Mouse (Mus musculus) spleen, adult 18-20 months (tissue): ENCODE measurements around the gene Ppp2r5c.
A peak's percentile ranks its signal among the peaks of the same experiment; 100 is the strongest.

Experiments
- DNase-seq, 2 experiments: peaks; one replicate each; pipeline ENCODE4 v3.0.0; 2022; ENCODE audit warnings: mixed read lengths in 2 of 2

Ppp2r5c gene

GRCm38 (mm10) chr12:110564848-110565247 is 117.9 kb downstream of the Ppp2r5c start:
- DNase-seq = no peak

DNA sequence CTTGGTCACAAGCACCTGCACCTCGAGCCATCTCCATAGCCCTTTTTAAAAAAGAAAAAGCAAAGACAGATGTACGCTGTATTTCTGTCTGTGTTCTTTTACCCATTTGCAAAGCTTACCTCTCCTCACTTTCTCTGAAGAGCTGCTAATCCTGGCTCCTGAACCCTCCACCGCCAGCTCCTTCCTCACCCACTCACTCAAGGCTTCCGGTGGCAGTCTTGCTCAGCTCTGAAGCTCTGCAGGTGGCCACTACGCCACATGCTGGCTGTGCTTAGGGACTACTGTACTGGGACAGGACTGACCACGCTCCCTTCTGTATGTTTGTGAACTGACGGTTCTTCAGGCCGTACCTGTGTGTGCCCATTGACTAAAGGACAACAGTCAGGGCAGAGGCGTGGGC is 119.4 kb downstream of the Ppp2r5c start:
- DNase-seq = no peak

GRCm38 (mm10) chr12:110571050-110571449 is 124.1 kb downstream of the Ppp2r5c start:
- no peak for DNase-seq

GRCm38 (mm10) chr12:110572351-110572750 is 125.4 kb downstream of the Ppp2r5c start:
- no peak for DNase-seq

GRCm38 (mm10) chr12:110573635-110574034 is 126.7 kb downstream of the Ppp2r5c start:
- no peak for DNase-seq

DNA sequence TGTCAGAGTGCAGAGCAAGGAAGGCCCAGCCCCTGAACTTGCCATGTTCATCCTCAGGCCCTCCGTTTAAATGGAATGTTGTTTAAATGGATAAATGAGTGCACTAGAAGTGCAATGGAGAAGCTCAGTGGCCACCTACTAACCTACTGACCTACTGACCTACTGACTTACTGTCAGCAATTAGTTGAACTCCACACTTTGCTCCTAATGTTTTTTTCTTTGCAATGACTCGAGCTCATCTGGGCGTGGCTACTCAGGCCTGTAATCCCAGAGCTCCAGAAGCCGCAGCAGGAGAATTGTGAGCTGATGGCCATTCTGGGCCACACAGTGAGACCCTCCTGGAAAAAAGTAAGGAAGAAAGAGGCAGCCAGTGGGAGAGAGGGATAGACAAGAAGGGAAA is 129.0 kb downstream of the Ppp2r5c start:
- DNase-seq = no peak

DNA sequence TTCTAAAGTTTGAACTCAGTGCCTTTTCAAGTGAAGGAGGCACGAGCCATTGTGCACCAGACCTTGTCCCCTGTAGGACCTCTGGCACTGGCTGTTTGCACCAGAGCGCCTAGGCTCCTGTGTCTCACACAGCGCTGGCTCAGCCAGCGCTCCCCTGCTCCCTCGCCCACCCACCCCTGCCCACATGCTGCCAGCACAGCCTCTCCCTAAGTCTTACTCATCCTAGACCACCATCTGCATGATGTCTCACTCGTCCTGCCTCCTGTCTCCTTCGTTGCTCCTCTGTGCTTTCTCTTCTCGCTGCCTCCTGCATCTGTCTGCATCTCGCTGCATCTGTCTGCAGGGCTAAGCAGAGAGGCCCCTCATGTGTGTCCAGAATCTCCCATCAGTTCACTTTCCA is 131.4 kb downstream of the Ppp2r5c start:
- DNase-seq = no peak

GRCm38 (mm10) chr12:110588622-110589021 is 141.7 kb downstream of the Ppp2r5c start:
- no peak for DNase-seq

DNA sequence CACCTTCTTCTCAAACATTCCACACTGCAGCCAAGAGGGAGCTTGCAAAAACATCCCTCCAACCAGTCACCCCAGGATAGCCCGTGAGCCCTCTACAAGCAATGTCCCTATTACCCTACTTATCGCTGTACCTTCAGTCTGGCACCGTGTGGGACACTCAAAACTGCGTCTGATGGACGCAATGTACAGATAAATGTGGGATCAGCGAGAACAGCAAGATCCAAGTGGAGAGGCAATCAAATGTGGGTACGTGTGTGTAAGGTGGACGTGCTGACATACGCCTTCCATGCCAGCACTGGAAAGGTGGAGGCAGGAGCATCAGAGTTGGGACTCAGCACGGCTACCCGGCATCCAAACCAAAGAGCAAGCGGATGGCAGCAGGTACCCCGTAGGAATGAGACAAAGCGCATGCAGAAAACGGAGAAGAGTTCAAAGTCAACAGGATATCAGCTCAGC is 143.9 kb downstream of the Ppp2r5c start:
- DNase-seq = no peak

- peak; percentile 92 to 94 for DNase-seq
Observed at GRCm38 (mm10) chr12:110591260-110591883, 144.5 kb downstream of the Ppp2r5c start.

DNA sequence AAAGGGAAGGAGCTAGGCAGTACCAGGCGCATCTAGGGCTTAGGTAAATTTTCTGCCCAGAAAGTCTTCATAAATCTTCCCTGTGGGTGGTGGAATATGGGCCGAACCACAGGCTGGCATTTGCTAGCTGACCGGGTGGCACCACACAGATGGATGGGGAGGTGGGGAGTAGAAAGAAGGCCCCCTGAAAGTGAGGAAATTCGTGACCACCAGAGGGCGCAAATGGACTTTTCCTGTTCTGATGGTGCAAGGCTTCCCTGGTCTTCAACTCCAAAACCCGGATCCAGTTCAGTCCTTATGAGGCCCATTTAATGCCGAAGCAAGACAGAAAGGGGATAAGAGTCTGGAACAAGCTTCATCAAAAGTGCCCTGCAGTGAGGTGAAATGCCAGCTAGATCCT is 151.6 kb downstream of the Ppp2r5c start:
- DNase-seq = peak; percentile 35 to 66

GRCm38 (mm10) chr12:110599791-110600190 is 152.9 kb downstream of the Ppp2r5c start:
- DNase-seq = no peak

- DNase-seq = no peak
Observed at GRCm38 (mm10) chr12:110600225-110600991, 153.5 kb downstream of the Ppp2r5c start.

GRCm38 (mm10) chr12:110601241-110602218 is 154.6 kb downstream of the Ppp2r5c start, which contains the start of gene Dync1h1:
Dync1h1 (plus strand) TSS chr12:110601452.
- DNase-seq = peak; percentile 89 to 96

DNA sequence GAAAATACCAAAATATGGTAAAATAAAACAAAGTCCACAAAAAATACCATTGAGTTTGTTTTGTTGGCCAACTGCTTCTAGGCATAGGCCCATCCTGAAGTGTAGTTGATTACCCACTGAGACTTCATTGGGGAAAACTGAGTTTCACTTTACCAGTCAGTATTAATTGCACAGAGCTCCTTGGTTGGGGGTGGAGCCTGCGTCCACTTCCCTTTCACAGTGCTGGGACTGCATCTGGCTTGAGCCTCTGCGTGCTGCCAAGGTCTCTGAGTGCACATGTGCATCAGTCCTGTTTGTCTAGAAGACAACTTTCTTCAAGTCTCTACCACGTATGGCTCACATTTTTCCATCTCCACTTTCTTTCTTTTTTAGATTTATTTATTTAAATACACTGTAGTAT is 159.2 kb downstream of the Ppp2r5c start:
- peak in 1 of 2 experiments; percentile 35 for DNase-seq

DNA sequence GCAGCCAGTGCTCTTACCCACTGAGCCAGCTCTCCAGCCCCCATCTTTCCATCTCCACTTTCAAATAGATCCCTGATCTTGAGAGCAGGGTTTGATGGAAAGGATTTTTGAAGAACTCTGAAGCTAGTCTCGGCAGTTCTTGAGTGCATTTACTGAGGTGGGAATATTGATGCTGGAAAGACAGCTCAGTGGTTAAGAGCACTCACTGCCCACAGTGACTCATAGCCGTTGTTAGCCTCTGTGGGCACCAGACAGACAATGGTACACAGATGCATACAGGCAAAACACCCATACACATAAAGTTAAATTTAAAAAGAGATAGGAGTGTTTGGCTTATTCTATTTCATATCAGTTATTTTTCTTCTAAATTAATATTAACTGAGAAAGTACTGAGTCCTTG is 159.8 kb downstream of the Ppp2r5c start:
- no peak for DNase-seq

DNA sequence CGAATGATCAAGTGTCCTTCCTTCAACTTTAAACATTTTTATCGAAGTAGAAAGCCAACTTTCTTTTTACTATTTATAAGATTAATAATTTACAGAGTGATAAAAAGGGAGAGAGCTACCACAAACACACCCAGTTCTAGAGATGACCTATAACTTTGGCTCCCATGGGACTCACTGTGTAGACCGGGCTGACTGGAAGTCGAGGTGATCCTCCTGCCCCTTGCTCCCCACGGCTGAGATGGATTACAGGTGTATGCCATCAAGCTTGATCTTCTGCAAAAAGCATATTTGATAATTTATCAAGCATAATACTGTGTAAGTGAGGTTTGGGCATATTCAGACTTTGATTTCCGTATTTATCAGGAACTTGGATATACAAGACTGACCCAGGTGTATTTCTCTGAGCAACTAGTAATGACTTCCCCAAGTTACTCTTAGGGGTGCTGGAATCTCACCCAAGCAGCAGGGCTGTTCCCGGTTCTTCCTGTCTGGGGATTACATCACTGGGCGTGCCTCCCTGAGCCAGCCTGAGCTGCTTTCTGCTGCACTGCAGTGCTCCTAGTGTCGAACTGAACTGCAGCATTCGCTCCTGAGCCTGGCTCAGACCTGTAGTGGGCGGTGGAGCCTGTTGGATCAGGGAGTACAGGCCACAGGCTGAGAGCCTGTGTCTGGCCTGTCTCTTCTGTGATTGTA is 161.7 kb downstream of the Ppp2r5c start:
- no peak for DNase-seq

DNA sequence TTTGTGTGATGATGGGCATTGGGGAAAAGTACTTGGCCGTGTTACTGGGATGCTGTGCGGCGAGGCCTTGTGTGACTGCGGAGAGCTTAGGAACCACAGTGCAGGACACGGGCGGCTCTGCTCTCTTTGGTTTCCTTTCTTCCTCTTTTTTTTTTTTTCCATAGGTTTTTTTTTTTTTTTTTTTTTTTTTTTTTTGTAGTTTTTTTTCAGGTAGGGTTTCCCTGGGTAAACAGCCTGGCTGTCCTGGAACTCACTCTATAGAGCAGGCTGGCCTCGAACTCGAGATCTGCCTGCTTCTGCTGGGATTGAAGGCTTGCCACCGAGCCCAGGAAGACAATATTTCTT is 162.2 kb downstream of the Ppp2r5c start:
- no peak for DNase-seq

- no peak for DNase-seq
Observed at GRCm38 (mm10) chr12:110610713-110611112, 163.8 kb downstream of the Ppp2r5c start.

- DNase-seq = no peak
Observed at GRCm38 (mm10) chr12:110630056-110630455, 183.1 kb downstream of the Ppp2r5c start.
